Mouse (Mus musculus) cortical plate, adult 2 months (tissue): Measurements from ENCODE around the gene Sox30.

Experiments
- CTCF ChIP-seq: fragments of 200-500 bp; IDR thresholded peaks from 2 replicates; pipeline ENCODE4 v1.5.1; 2011; ENCODE audit warnings: mild to moderate bottlenecking, control low read depth, low read length; ENCODE audit not compliant: insufficient read depth; ENCODE audit errors: extremely low read depth
- POLR2A ChIP-seq: fragments of 200-500 bp; IDR thresholded peaks from 2 replicates; pipeline ENCODE4 v1.6.1; 2011; ENCODE audit warnings: mild to moderate bottlenecking, low read length, control low read depth; ENCODE audit not compliant: insufficient read depth; ENCODE audit errors: extremely low read depth

GRCm38 (mm10) chr11:46056770-46057411 lies 76.8 kb downstream of the Sox30 start:
- TF ChIP-seq CTCF = no peak
- TF ChIP-seq POLR2A = no peak
